Mouse (Mus musculus) MEL (cell line): ENCODE measurements around the gene Tbcd. TPM values are rescaled to one million over a fixed set of nuclear protein-coding genes. Genes with fewer than 3 reads are reported as not detected.

Experiments
- DNase-seq: peaks from one replicate; pipeline ENCODE4 v3.0.0; 2011; ENCODE audit warnings: low read depth, low spot score
- H3K27ac ChIP-seq: 2 replicates; pipeline ENCODE4 v1.5.1; 2012; ENCODE audit warnings: low read depth, mild to moderate bottlenecking, control low read depth, low read length, moderate library complexity; ENCODE audit not compliant: control insufficient read depth
- H3K27me3 ChIP-seq, 2 experiments: fragments of 150-350 bp in 1 of 2; sonication (generic) in 1 of 2; 2 replicates each; pipeline ENCODE4 v1.6.1; 2012; ENCODE audit warnings: low read length in 2 of 2, mild to moderate bottlenecking in 2 of 2, improper control_type of control experiment in 1 of 2, moderate library complexity in 1 of 2; ENCODE audit not compliant: insufficient read depth in 2 of 2, control insufficient read depth in 1 of 2
- H3K36me3 ChIP-seq, 2 experiments: 2 replicates each; pipeline ENCODE4 v1.6.1; 2012 to 2014; ENCODE audit warnings: low read length in 2 of 2, improper control_type of control experiment in 1 of 2, inconsistent platforms in 1 of 2, mild to moderate bottlenecking in 1 of 2; ENCODE audit not compliant: insufficient read depth in 2 of 2, control insufficient read depth in 1 of 2
- H3K4me1 ChIP-seq, 2 experiments: fragments of 150-350 bp in 1 of 2; sonication (generic) in 1 of 2; 2 replicates each; pipeline ENCODE4 v1.6.1; 2012; ENCODE audit warnings: low read length in 2 of 2, improper control_type of control experiment in 1 of 2, mild to moderate bottlenecking in 1 of 2; ENCODE audit not compliant: insufficient read depth in 2 of 2, control insufficient read depth in 1 of 2
- H3K4me3 ChIP-seq, 2 experiments: fragments of 150-350 bp in 1 of 2; sonication (generic) in 1 of 2; 2 replicates each; pipeline ENCODE4 v1.5.1; 2012; ENCODE audit warnings: low read depth in 2 of 2, low read length in 2 of 2, mild to moderate bottlenecking in 2 of 2, moderate library complexity in 2 of 2, control low read depth in 1 of 2, improper control_type of control experiment in 1 of 2; ENCODE audit not compliant: control insufficient read depth in 1 of 2, insufficient read depth in 1 of 2
- H3K79me2 ChIP-seq: 2 replicates; pipeline ENCODE4 v1.6.1; 2012; ENCODE audit warnings: mild to moderate bottlenecking, low read length, moderate library complexity; ENCODE audit not compliant: control insufficient read depth, poor library complexity, insufficient read depth
- H3K9ac ChIP-seq: 2 replicates; pipeline ENCODE4 v1.6.1; 2012; ENCODE audit warnings: low read depth, mild to moderate bottlenecking, control low read depth, low read length, moderate library complexity; ENCODE audit not compliant: control insufficient read depth, poor library complexity, severe bottlenecking
- H3K9me3 ChIP-seq: fragments of 150-350 bp; sonication (generic); replicated peaks from 2 replicates; pipeline ENCODE4 v1.6.1; 2012; ENCODE audit warnings: mild to moderate bottlenecking, low read length, improper control_type of control experiment, moderate library complexity; ENCODE audit not compliant: insufficient read depth
- BHLHE40 ChIP-seq: IDR thresholded peaks from 2 replicates; pipeline ENCODE4 v1.6.1; 2012; ENCODE audit warnings: low read depth, mild to moderate bottlenecking, inconsistent platforms, low read length, improper control_type of control experiment, borderline replicate concordance
- EP300 ChIP-seq, 2 experiments: IDR thresholded peaks; 2 replicates each; pipeline ENCODE4 v1.6.1; 2011; ENCODE audit warnings: improper control_type of control experiment in 2 of 2, low read length in 2 of 2, low read depth in 1 of 2, mild to moderate bottlenecking in 1 of 2
- ETS1 ChIP-seq: IDR thresholded peaks from 2 replicates; pipeline ENCODE4 v1.6.1; 2012; ENCODE audit warnings: low read depth, mild to moderate bottlenecking, inconsistent platforms, low read length, improper control_type of control experiment, moderate library complexity
- GATA1 ChIP-seq: IDR thresholded peaks from 2 replicates; pipeline ENCODE4 v1.6.1; 2011; ENCODE audit warnings: low read depth, low read length, improper control_type of control experiment
- HCFC1 ChIP-seq: IDR thresholded peaks from 2 replicates; pipeline ENCODE4 v1.6.1; 2012; ENCODE audit warnings: low read depth, mild to moderate bottlenecking, inconsistent platforms, low read length, improper control_type of control experiment, moderate library complexity
- KAT2A ChIP-seq: conservative IDR thresholded peaks from 2 replicates; pipeline ENCODE4 v1.6.1; 2012; ENCODE audit warnings: low read depth, low read length, improper control_type of control experiment, inconsistent platforms
- MAZ ChIP-seq: IDR thresholded peaks from 2 replicates; pipeline ENCODE4 v1.6.1; 2012; ENCODE audit warnings: low read depth, mild to moderate bottlenecking, inconsistent platforms, low read length, improper control_type of control experiment
- MXI1 ChIP-seq: IDR thresholded peaks from 2 replicates; pipeline ENCODE4 v1.6.1; 2011; ENCODE audit warnings: mild to moderate bottlenecking, low read depth, low read length, improper control_type of control experiment
- MYC ChIP-seq: IDR thresholded peaks from 2 replicates; pipeline ENCODE4 v1.6.1; 2011; ENCODE audit warnings: low read depth, mild to moderate bottlenecking, low read length, improper control_type of control experiment, moderate library complexity
- NRF1 ChIP-seq: IDR thresholded peaks from 2 replicates; pipeline ENCODE4 v1.6.1; 2014; ENCODE audit warnings: low read depth, mild to moderate bottlenecking, inconsistent platforms, low read length, improper control_type of control experiment, moderate library complexity; ENCODE audit not compliant: poor library complexity, insufficient read depth, severe bottlenecking
- POLR2AphosphoS5 ChIP-seq: IDR thresholded peaks from 2 replicates; pipeline ENCODE4 v1.6.1; 2012; ENCODE audit warnings: low read depth, borderline replicate concordance, mild to moderate bottlenecking, inconsistent platforms, low read length, moderate library complexity, mixed read lengths
- RAD21 ChIP-seq: IDR thresholded peaks from 2 replicates; pipeline ENCODE4 v1.6.1; 2011; ENCODE audit warnings: mild to moderate bottlenecking, low read depth, low read length, improper control_type of control experiment
- SIN3A ChIP-seq: IDR thresholded peaks from 2 replicates; pipeline ENCODE4 v1.6.1; 2012; ENCODE audit warnings: low read length, improper control_type of control experiment, inconsistent platforms
- SMC3 ChIP-seq: IDR thresholded peaks from 2 replicates; pipeline ENCODE4 v1.6.1; 2011; ENCODE audit warnings: low read depth, low read length, improper control_type of control experiment
- TAL1 ChIP-seq: IDR thresholded peaks from 2 replicates; pipeline ENCODE4 v1.6.1; 2012; ENCODE audit warnings: mild to moderate bottlenecking, inconsistent platforms, low read length, moderate library complexity, mixed read lengths
- TBP ChIP-seq: IDR thresholded peaks from 2 replicates; pipeline ENCODE4 v1.8.0; 2011; ENCODE audit warnings: low read depth, low read length, improper control_type of control experiment
- TCF12 ChIP-seq: IDR thresholded peaks from 2 replicates; pipeline ENCODE4 v1.6.1; 2014; ENCODE audit warnings: low read depth, mild to moderate bottlenecking, inconsistent platforms, low read length, improper control_type of control experiment, moderate library complexity
- USF1 ChIP-seq: IDR thresholded peaks from 2 replicates; pipeline ENCODE4 v1.6.1; 2014; ENCODE audit warnings: low read depth, mild to moderate bottlenecking, inconsistent platforms, low read length, improper control_type of control experiment, moderate library complexity
- ZC3H11A ChIP-seq: IDR thresholded peaks from 2 replicates; pipeline ENCODE4 v1.6.1; 2012; ENCODE audit warnings: low read depth, mild to moderate bottlenecking, inconsistent platforms, low read length, improper control_type of control experiment
- ZKSCAN1 ChIP-seq: IDR thresholded peaks from 2 replicates; pipeline ENCODE4 v1.6.1; 2012; ENCODE audit warnings: low read depth, mild to moderate bottlenecking, inconsistent platforms, low read length, improper control_type of control experiment, moderate library complexity
- polyA plus RNA-seq, 2 experiments: library from polyadenylated mRNA; stranded (reverse) in 1 of 2; unstranded in 1 of 2; fragments of >175 nt in 1 of 2; fragments of >200 nt in 1 of 2; gene quantifications; 2 replicates each; pipeline versions ENCODE4 v1.2.1 to v1.2.4; 2012; ENCODE audit warnings: low replicate concordance in 2 of 2, low read depth in 1 of 2; ENCODE audit not compliant: insufficient read length in 2 of 2, insufficient read depth in 1 of 2, missing spikeins in 1 of 2
- total RNA-seq: library from RNA; depleted of rRNA; stranded (reverse); fragments of 300-350 nt; gene quantifications from 2 replicates; pipeline ENCODE4 v1.2.3, GENCODE M21; 2012

Gene Tbcd
- total and polyA plus RNA-seq, 3 experiments = 50.0 to 65.3 TPM; not detected in 1

DNA sequence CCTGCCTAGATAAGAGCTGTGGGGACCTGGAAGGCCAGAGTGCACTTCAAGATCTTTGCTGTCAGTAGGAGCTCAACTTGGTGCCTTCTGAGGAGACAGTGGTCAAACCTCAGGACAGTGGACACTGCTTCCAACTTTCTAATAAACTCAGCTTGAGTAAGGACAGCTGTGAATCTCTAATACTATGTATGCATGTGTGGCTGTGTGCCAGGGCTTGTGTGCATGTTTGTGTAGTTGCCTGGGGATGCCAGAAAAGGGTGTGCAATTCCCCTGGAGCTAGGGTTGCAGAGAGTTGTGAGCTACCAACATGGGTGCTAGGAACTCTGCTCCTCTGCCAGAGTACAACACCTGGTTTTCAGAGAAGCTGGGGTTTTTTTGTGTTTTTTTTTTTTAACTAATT lies 159.2 kb downstream of the Tbcd start:
- H3K79me2 ChIP-seq = no peaks in the 10 kb centered on the region
- H3K9me3 ChIP-seq = no peaks in the 10 kb centered on the region
- peaks cover 0 to 17% of the 10 kb centered on the region in 2 experiments; a peak in 2 of 4 replicates for H3K36me3 ChIP-seq
- no peak for TF ChIP-seq MAZ
- TF ChIP-seq GATA1 = no peak
- TF ChIP-seq KAT2A = no peak
- TF ChIP-seq NRF1 = no peak
- TF ChIP-seq RAD21 = no peak
- TF ChIP-seq SMC3 = no peak
- no peak for TF ChIP-seq TAL1
- TF ChIP-seq BHLHE40 = no peak
- no peak for TF ChIP-seq TBP
- no peak for TF ChIP-seq MXI1
- TF ChIP-seq SIN3A = no peak
- TF ChIP-seq TCF12 = no peak
- TF ChIP-seq, all 39 proteins: peak for 0
- Histone ChIP-seq H3K9ac (no peak overlapping the region), H3K27ac (no peak overlapping the region), H3K4me3 (no peak overlapping the region), H3K4me1 (no peaks in the 10 kb centered on the region), H3K27me3 (no peaks in the 10 kb centered on the region)
- no peak for DNase-seq

DNA sequence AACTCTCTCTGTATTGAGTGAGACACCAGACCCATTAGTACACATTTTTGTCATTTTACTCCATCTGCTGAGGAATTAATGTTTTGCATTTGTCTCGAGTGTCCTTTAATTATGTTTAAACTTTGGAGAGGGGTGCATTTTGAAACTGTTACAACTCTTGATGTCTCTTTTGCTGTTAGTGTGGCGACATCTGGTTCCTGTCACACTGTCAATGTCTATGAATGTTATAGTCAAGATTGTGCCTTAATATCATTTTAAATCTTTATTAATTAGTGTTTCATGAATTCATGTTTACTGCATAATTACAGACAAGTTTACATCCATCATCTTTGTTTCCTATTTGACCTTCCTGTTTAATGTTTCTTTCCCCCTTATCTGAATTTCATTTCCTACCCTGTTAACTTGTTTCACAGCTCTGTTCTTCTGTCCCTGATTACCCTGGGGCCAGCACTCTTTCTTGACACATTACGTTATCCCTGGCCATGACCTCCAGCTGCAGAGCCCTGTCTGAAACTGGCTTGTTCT lies 164.3 kb downstream of the Tbcd start:
- H3K9me3 ChIP-seq = no peaks in the 10 kb centered on the region
- DNase-seq = no peak
- no peaks in the 10 kb centered on the region for H3K27me3 ChIP-seq
- no peak overlapping the region for H3K4me3 ChIP-seq
- no peak for TF ChIP-seq MYC
- TF ChIP-seq POLR2AphosphoS5 = no peak
- no peak for TF ChIP-seq TAL1
- no peak for TF ChIP-seq RAD21
- no peak for TF ChIP-seq EP300 (IDR thresholded peaks at IDR 0.05; ENCODE audit: low read depth in 1 of 2, low read length in 2 of 2)
- TF ChIP-seq ETS1 = no peak
- TF ChIP-seq ZC3H11A = no peak
- TF ChIP-seq SIN3A = no peak
- TF ChIP-seq SMC3 = no peak
- no peak for TF ChIP-seq TBP
- no peak for TF ChIP-seq USF1
- TF ChIP-seq HCFC1 = no peak
- no peak for TF ChIP-seq ZKSCAN1
- TF ChIP-seq TCF12 = no peak
- TF ChIP-seq GATA1 = no peak
- TF ChIP-seq, all 39 proteins: peak for 0
- Histone ChIP-seq H3K9ac (no peak overlapping the region), H3K4me1 (no peaks in the 10 kb centered on the region), H3K27ac (no peak overlapping the region), H3K36me3 (peaks cover 0 to 15% of the 10 kb centered on the region in 2 experiments; a peak in 2 of 4 replicates), H3K79me2 (no peaks in the 10 kb centered on the region)
